ENCODE assay signal across 36 mouse cellular contexts in the genomic region with DNA sequence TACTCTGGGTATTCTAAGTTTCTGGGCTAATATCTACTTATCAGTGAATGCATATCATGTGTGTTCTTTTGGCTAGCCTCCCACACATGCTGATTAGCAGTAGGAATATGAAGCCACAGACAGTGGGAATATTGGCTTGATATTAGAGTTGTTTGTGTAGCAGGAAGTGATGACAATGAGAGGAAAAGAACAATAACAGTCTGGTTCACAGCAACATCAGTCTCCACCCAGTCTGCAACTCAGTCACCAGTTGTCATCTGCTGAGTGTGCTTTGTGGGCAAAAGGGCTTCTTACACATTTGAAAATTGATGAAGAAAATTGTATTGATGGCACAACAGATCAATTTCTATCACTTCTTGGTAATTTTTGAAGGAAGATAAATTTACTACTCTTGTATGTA. TPM values are rescaled to one million over a fixed set of nuclear protein-coding genes. Genes with fewer than 3 reads are reported as not detected.
A peak's percentile ranks its signal among the peaks of the same experiment; 100 is the strongest.
DNase-seq lines count a peak whose midpoint lies in the region; ATAC-seq lines count a peak whose summit lies in the region.
"Had no signal": no experiment of that assay in that cellular context is flagged by ENCODE, and none has a peak within 500 bp of the region (broad histone marks: within the 10 kb centered on the region; RNA-seq: fewer than 3 reads in every experiment).

No protein-coding gene starts in this region.

- intact Hi-C loops in heart, postnatal 25 days (cut with DNase I) = no loop called here

- H3K27ac ChIP-seq in lung, embryonic 16.5 days (ENCODE audit: low read length) = no peak overlapping the region
- no peak overlapping the region for H3K27ac ChIP-seq in forebrain, embryonic 11.5 days (ENCODE audit: low read depth, low read length)
- H3K27ac ChIP-seq: heart, embryonic 13.5 days; hindbrain, embryonic 10.5 days; hindbrain, embryonic 15.5 days; kidney, embryonic 15.5 days; layer of hippocampus, adult 2 months; left cerebral cortex, adult 2 months; limb, embryonic 12.5 days; liver, embryonic 15.5 days; macrophage; midbrain, embryonic 13.5 days; stomach, embryonic 15.5 days had no signal

- peak; percentile 22 for DNase-seq in heart, adult 8-10 months (ENCODE audit: low spot score)
- no peak for DNase-seq in heart, postnatal 25 days (ENCODE audit: low spot score)
- DNase-seq in lung, postnatal 14 days = no peak
- DNase-seq in induced T-regulatory cell, adult 2 months (ENCODE audit: low read depth) = peak; percentile 69
- no peak for DNase-seq in thymus, postnatal 14 days
- DNase-seq in forebrain, embryonic 11.5 days (ENCODE audit: low spot score) = no peak
- no peak for DNase-seq in ovary, postnatal 10 days (ENCODE audit: low spot score)
- DNase-seq: adrenal gland, postnatal 10 days; cerebellum, adult 11 months; cerebellum, adult 9-10 months; cerebellum, postnatal 36 days; gastrocnemius, postnatal 25 days; heart, adult 11 months; kidney, postnatal 36 days; right cerebral cortex, postnatal 25 days had no signal

- no peak overlapping the region for H3K4me2 ChIP-seq in lung, embryonic 16.5 days (ENCODE audit: low read depth, low read length)
- H3K4me2 ChIP-seq in forebrain, embryonic 11.5 days (ENCODE audit: low read depth, low read length, severe bottlenecking) = no peak overlapping the region
- H3K4me2 ChIP-seq: heart, embryonic 13.5 days; hindbrain, embryonic 15.5 days; kidney, embryonic 15.5 days; limb, embryonic 12.5 days; liver, embryonic 15.5 days; midbrain, embryonic 13.5 days; stomach, embryonic 15.5 days had no signal

- no peak overlapping the region for H3K9ac ChIP-seq in lung, embryonic 16.5 days (ENCODE audit: low read length)
- H3K9ac ChIP-seq in forebrain, embryonic 11.5 days (ENCODE audit: low read length) = no peak overlapping the region
- H3K9ac ChIP-seq: heart, embryonic 13.5 days; hindbrain, embryonic 15.5 days; kidney, embryonic 15.5 days; limb, embryonic 12.5 days; liver, embryonic 15.5 days; midbrain, embryonic 13.5 days; stomach, embryonic 15.5 days had no signal

- no peaks in the 10 kb centered on the region for H3K4me1 ChIP-seq in lung, embryonic 16.5 days (replicated peaks; ENCODE audit: control insufficient read depth, insufficient read depth, low read length)
- H3K4me1 ChIP-seq in forebrain, embryonic 11.5 days (replicated peaks; ENCODE audit: control insufficient read depth, insufficient read depth, low read length) = no peaks in the 10 kb centered on the region
- H3K4me1 ChIP-seq: heart, embryonic 13.5 days; hindbrain, embryonic 10.5 days; hindbrain, embryonic 15.5 days; kidney, embryonic 15.5 days; limb, embryonic 12.5 days; liver, embryonic 15.5 days; midbrain, embryonic 13.5 days; stomach, embryonic 15.5 days had no signal

- H3K27me3 ChIP-seq in lung, embryonic 16.5 days (ENCODE audit: control insufficient read depth, insufficient read depth, low read depth, low read length) = no peaks in the 10 kb centered on the region
- H3K27me3 ChIP-seq in forebrain, embryonic 11.5 days (ENCODE audit: control insufficient read depth, insufficient read depth, low read length) = no peaks in the 10 kb centered on the region
- H3K27me3 ChIP-seq: heart, embryonic 13.5 days; hindbrain, embryonic 15.5 days; kidney, embryonic 15.5 days; limb, embryonic 12.5 days; liver, embryonic 15.5 days; midbrain, embryonic 13.5 days; stomach, embryonic 15.5 days had no signal

- no peak overlapping the region for H3K4me3 ChIP-seq in lung, embryonic 16.5 days (ENCODE audit: low read length)
- no peak overlapping the region for H3K4me3 ChIP-seq in forebrain, embryonic 11.5 days (ENCODE audit: low read depth, low read length)
- H3K4me3 ChIP-seq: heart, embryonic 13.5 days; hindbrain, embryonic 10.5 days; hindbrain, embryonic 15.5 days; kidney, embryonic 15.5 days; layer of hippocampus, adult 2 months; left cerebral cortex, adult 2 months; limb, embryonic 12.5 days; liver, embryonic 15.5 days; midbrain, embryonic 13.5 days; stomach, embryonic 15.5 days had no signal

- H3K9me3 ChIP-seq in lung, embryonic 16.5 days (ENCODE audit: control insufficient read depth, low read length) = no peaks in the 10 kb centered on the region
- H3K9me3 ChIP-seq in forebrain, embryonic 11.5 days (ENCODE audit: control insufficient read depth, low read length) = no peaks in the 10 kb centered on the region
- H3K9me3 ChIP-seq: heart, embryonic 13.5 days; hindbrain, embryonic 10.5 days; hindbrain, embryonic 15.5 days; kidney, embryonic 15.5 days; limb, embryonic 12.5 days; liver, embryonic 15.5 days; midbrain, embryonic 13.5 days; stomach, embryonic 15.5 days had no signal

- H3K36me3 ChIP-seq in lung, embryonic 16.5 days (ENCODE audit: control insufficient read depth, insufficient read depth, low read length) = no peaks in the 10 kb centered on the region
- H3K36me3 ChIP-seq in forebrain, embryonic 11.5 days (ENCODE audit: control insufficient read depth, insufficient read depth, low read length) = no peaks in the 10 kb centered on the region
- H3K36me3 ChIP-seq: heart, embryonic 13.5 days; hindbrain, embryonic 10.5 days; hindbrain, embryonic 15.5 days; kidney, embryonic 15.5 days; limb, embryonic 12.5 days; liver, embryonic 15.5 days; midbrain, embryonic 13.5 days; stomach, embryonic 15.5 days had no signal

- peak; percentile 38; the same call in 1 of the 2 replicates for ATAC-seq in lung, embryonic 16.5 days (ENCODE audit: low read depth)
- ATAC-seq in forebrain, embryonic 11.5 days (replicated peaks; ENCODE audit: low FRiP score) = no peak
- ATAC-seq: forebrain, embryonic 14.5 days; intestine, embryonic 16.5 days; midbrain, embryonic 13.5 days had no signal

RNA-seq across cellular contexts. Expression of gene Gbp2b, which starts 7.3 kb away (rescaled TPM):
- total RNA-seq in heart, adult 8-10 months (2022) = under 1 TPM in 2 of 4 experiments, not detected in 2; 0.19 to 0.52 TPM
- total RNA-seq in heart, postnatal 25 days (2021) = under 1 TPM in 1 of 2 experiments, not detected in 1; 0.14 TPM
- polyA plus RNA-seq in lung, embryonic 16.5 days (2015; fragmentation: Nextera tagmentation; extraction: Ambion mirVana) = 0.06 TPM in 1 of 2 replicates, not detected in the other
- not detected in 2 replicates for polyA plus RNA-seq in forebrain, embryonic 11.5 days (2014; fragmentation: Nextera tagmentation; extraction: Ambion mirVana)
- total RNA-seq: layer of hippocampus, adult 2 months; layer of hippocampus, postnatal 14 days; left cerebral cortex, adult 2 months; left cerebral cortex, postnatal 25 days; megakaryocyte-erythroid progenitor cell, adult 5-6 weeks had no signal
- polyA plus RNA-seq: embryonic facial prominence, embryonic 11.5 days; forebrain, embryonic 14.5 days; frontal cortex, adult 2 months; heart, embryonic 13.5 days; hindbrain, embryonic 10.5 days; hindbrain, embryonic 15.5 days; limb, embryonic 12.5 days; midbrain, embryonic 13.5 days; neural tube, embryonic 14.5 days had no signal

RNA-seq across cellular contexts. Expression of gene Gbp3, which starts 27.6 kb away (rescaled TPM):
- total RNA-seq in heart, adult 8-10 months (2022) = 10 to 100 TPM in 1 of 4 experiments, 1 to 10 TPM in 3; 8.1 to 10.6 (median 8.9) TPM
- 10 to 100 TPM; 10.5 to 12.6 TPM for total RNA-seq in heart, postnatal 25 days (2021)
- 2.7 and 2.9 TPM in 2 replicates for polyA plus RNA-seq in lung, embryonic 16.5 days (2015; fragmentation: Nextera tagmentation; extraction: Ambion mirVana)
- polyA plus RNA-seq in forebrain, embryonic 11.5 days (2014; fragmentation: Nextera tagmentation; extraction: Ambion mirVana) = 0.40 TPM in 1 of 2 replicates, not detected in the other

RNA-seq across cellular contexts. Expression of gene Gbp2, which starts 33.0 kb away (rescaled TPM):
- total RNA-seq in heart, adult 8-10 months (2022) = 10 to 100 TPM; 10.2 to 12.4 (median 11.5) TPM
- 10 to 100 TPM; 10.0 to 12.6 TPM for total RNA-seq in heart, postnatal 25 days (2021)
- 3.0 and 3.1 TPM in 2 replicates for polyA plus RNA-seq in lung, embryonic 16.5 days (2015; fragmentation: Nextera tagmentation; extraction: Ambion mirVana)
- 0.16 TPM in 1 of 2 replicates, not detected in the other for polyA plus RNA-seq in forebrain, embryonic 11.5 days (2014; fragmentation: Nextera tagmentation; extraction: Ambion mirVana)

RNA-seq across cellular contexts. Expression of gene Gbp7, which starts 57.2 kb away (rescaled TPM):
- total RNA-seq in heart, adult 8-10 months (2022) = 1 to 10 TPM; 6.2 to 8.1 (median 7.3) TPM
- total RNA-seq in heart, postnatal 25 days (2021) = 10 to 100 TPM in 1 of 2 experiments, 1 to 10 TPM in 1; 9.5 to 12.1 TPM
- 5.9 and 7.8 TPM in 2 replicates for polyA plus RNA-seq in lung, embryonic 16.5 days (2015; fragmentation: Nextera tagmentation; extraction: Ambion mirVana)
- 0.80 and 1.0 TPM in 2 replicates for polyA plus RNA-seq in forebrain, embryonic 11.5 days (2014; fragmentation: Nextera tagmentation; extraction: Ambion mirVana)
- polyA plus RNA-seq: C2C12 had no signal

Comparison
In these comparisons a context has a peak if more than half of its experiments do, and no peak if none do; other contexts are left out.
1. DNase-seq: peak in heart, adult 8-10 months (single experiment) and induced T-regulatory cell, adult 2 months (single experiment); none in heart, postnatal 25 days (single experiment), lung, postnatal 14 days (single experiment), thymus, postnatal 14 days (single experiment), forebrain, embryonic 11.5 days (single experiment) and ovary, postnatal 10 days (single experiment).